Mouse (Mus musculus) liver, embryonic 12.5 days (tissue): Measurements from ENCODE around the gene D8Ertd738e. TPM values are rescaled to one million over a fixed set of nuclear protein-coding genes. Genes with fewer than 3 reads are reported as not detected.

Experiments used
- ATAC-seq: fragments of 200-750 bp; cut with Nextera tagmentation; 2 replicates; pipeline ENCODE4 v1.8.0; 2017; ENCODE audit warnings: moderate number of reproducible peaks, mild to moderate bottlenecking, moderate library complexity
- H3K27ac ChIP-seq: fragments of 300-500 bp; sonication (generic); 2 replicates; pipeline ENCODE4 v1.5.1; 2016; ENCODE audit warnings: mild to moderate bottlenecking
- H3K27me3 ChIP-seq: fragments of 300-500 bp; sonication (generic); replicated peaks from 2 replicates; pipeline ENCODE4 v1.6.1; 2016; ENCODE audit warnings: mild to moderate bottlenecking, moderate library complexity
- H3K36me3 ChIP-seq: fragments of 300-500 bp; sonication (generic); 2 replicates; pipeline ENCODE4 v1.6.1; 2016; ENCODE audit warnings: mild to moderate bottlenecking, moderate library complexity
- H3K4me1 ChIP-seq: fragments of 300-500 bp; sonication (generic); 2 replicates; pipeline ENCODE4 v1.6.1; 2016
- H3K4me2 ChIP-seq: fragments of 300-500 bp; sonication (generic); 2 replicates; pipeline ENCODE4 v1.6.1; 2016; ENCODE audit warnings: mild to moderate bottlenecking, moderate library complexity
- H3K4me3 ChIP-seq: fragments of 300-500 bp; sonication (generic); 2 replicates; pipeline ENCODE4 v1.5.1; 2016; ENCODE audit warnings: mild to moderate bottlenecking, moderate library complexity
- H3K9ac ChIP-seq: fragments of 300-500 bp; sonication (generic); 2 replicates; pipeline ENCODE4 v1.6.1; 2016; ENCODE audit warnings: mild to moderate bottlenecking, moderate library complexity
- H3K9me3 ChIP-seq: fragments of 300-500 bp; sonication (generic); replicated peaks from 2 replicates; pipeline ENCODE4 v1.6.1; 2016; ENCODE audit warnings: mild to moderate bottlenecking, moderate library complexity
- WGBS: fragments of 180-500 bp; shearing (Covaris S2); methylation state at CpG from one replicate; pipeline ENCODE4 v1.1.7; 2016; ENCODE audit not compliant: insufficient replicate concordance; 5-methylcytosine and 5-hydroxymethylcytosine counted together
- polyA plus RNA-seq: library from polyadenylated mRNA; unstranded; fragments of >200 nt; fragmentation: Nextera tagmentation; extraction: Ambion mirVana; gene quantifications from 2 replicates; pipeline ENCODE4 v1.2.1, GENCODE M21; 2016

The D8Ertd738e gene
- polyA plus RNA-seq, 1 experiment from 2014 or later = 249 TPM

- H3K4me3 ChIP-seq = peak within 1 kb of the TSS; percentile 75
- peak; percentile 99 for ATAC-seq
- H3K9ac ChIP-seq = peak within 1 kb of the TSS; percentile 81
- no peaks in the 10 kb centered on the region for H3K9me3 ChIP-seq
- H3K4me2 ChIP-seq = peak within 1 kb of the TSS; percentile 88
- H3K4me1 ChIP-seq = peaks cover 13% of the 10 kb centered on the region
- H3K27ac ChIP-seq = peak within 1 kb of the TSS; percentile 77
- no peaks in the 10 kb centered on the region for H3K27me3 ChIP-seq
- under 1% methylated on average over 44 of the region's 44 CpGs for WGBS
- peaks cover 20% of the 10 kb centered on the region for H3K36me3 ChIP-seq
Measured at GRCm38 (mm10) chr8:84269950-84270773, 20.6 kb upstream of the D8Ertd738e start, which contains the start of gene Ccdc130. TSS of gene Ccdc130 (minus strand) at chr8:84270380.

DNA sequence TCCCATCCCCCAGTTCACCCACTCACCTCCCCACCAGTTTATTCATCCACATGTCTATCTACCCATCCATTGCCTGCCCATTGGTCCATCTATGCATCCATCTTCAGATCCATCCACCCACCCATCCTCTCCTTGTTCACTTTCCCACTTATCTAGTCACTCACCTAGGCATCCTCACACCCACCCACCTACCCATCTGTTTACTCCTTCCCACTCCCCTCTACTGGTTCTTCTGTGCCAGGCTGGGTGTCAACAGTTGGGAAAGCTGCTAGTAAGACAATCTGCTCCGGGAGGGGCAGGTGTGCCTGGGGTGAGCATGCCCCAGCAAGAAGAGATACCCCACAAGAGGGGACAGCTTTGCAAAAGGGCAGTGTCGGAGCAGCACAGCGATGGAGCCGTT, 11.6 kb upstream of the D8Ertd738e start:
- peaks cover 20% of the 10 kb centered on the region for H3K4me1 ChIP-seq
- H3K4me3 ChIP-seq = no peak overlapping the region
- H3K27ac ChIP-seq = no peak overlapping the region
- H3K4me2 ChIP-seq = no peak overlapping the region
- no peak for ATAC-seq
- no peaks in the 10 kb centered on the region for H3K9me3 ChIP-seq
- WGBS = 85% methylated on average over 4 of the region's 4 CpGs
- no peak overlapping the region for H3K9ac ChIP-seq
- H3K27me3 ChIP-seq = no peaks in the 10 kb centered on the region
- peaks cover 81% of the 10 kb centered on the region for H3K36me3 ChIP-seq

DNA sequence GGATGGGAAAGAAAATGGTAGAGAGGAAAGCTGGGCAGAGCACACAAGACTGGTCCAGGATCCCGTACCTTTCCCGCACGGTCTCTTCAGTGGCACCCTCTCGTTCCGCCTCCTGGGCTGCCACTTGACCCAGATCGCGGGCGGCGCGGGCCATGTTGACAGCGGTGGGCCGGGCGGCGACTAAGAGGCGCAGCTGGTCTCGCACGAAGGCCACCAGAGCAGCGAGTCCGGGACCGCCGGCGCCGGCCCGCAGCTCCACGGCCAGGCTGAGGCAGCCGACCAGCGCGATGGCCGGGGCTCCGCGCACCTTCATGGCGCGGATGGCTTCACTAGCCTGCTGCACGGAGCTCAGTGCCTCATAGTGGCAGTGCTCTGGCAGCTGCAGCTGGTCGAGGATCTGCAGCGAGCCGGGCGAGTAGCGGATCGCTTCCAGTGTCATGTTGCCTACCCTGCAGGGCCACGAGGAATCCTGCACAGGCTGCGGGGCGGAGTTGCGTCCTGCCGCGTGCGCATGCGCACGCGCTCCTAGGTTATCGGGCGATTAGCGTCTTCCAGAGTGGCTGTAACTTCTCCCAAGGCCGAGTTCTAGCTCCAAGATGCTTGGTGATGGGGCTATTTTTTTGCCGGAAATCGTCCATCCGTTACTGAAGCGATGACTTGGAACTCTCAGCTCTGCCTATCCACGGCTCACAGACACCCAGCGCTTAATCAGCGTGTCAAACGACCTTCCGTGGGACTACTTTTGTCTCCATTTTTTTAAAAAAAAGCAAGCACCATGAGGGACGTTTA, 7.5 kb upstream of the D8Ertd738e start, which contains the start of gene Mri1:
Gene Mri1, minus strand, starts transcription at position 505 of the 789 bp plus-strand sequence.
- Histone ChIP-seq H3K4me3 (peak within 1 kb of the TSS; percentile 88), H3K27ac (peak within 1 kb of the TSS; percentile 97), H3K27me3 (no peaks in the 10 kb centered on the region), H3K9ac (peak within 1 kb of the TSS; percentile 92), H3K36me3 (peaks cover 80% of the 10 kb centered on the region), H3K4me1 (peaks cover 25% of the 10 kb centered on the region), H3K9me3 (no peaks in the 10 kb centered on the region), H3K4me2 (peak within 1 kb of the TSS; percentile 100)
- under 1% methylated on average over 64 of the region's 64 CpGs for WGBS
- peak; percentile 88 for ATAC-seq

DNA sequence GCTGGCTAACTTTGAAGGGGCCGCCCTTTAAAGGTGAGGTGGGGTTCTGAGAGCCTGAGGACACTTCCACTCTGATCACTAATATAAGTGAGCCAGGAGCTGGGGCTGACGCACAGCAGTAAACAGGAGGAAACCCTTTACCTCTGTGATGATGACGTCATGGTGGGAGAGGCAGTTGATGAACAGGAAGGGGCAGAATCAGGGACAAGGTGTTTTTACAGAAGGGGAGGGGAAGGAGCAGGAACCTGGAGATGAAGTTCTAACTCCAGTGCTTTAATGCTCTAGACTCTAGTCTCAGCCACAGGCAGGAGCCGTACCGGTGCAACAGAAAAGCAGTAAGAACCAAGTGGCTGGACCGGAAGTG, 6.9 kb upstream of the D8Ertd738e start:
- WGBS = 11% methylated on average over 6 of the region's 6 CpGs

GRCm38 (mm10) chr8:84255858-84256257, 6.3 kb upstream of the D8Ertd738e start:
- ATAC-seq = no peak
- H3K9me3 ChIP-seq = no peaks in the 10 kb centered on the region
- H3K27ac ChIP-seq = peak overlapping the region; percentile 97
- H3K4me3 ChIP-seq = peak overlapping the region; percentile 88
- H3K27me3 ChIP-seq = no peaks in the 10 kb centered on the region
- peaks cover 80% of the 10 kb centered on the region for H3K36me3 ChIP-seq
- peak overlapping the region; percentile 100 for H3K4me2 ChIP-seq
- H3K9ac ChIP-seq = peak overlapping the region; percentile 92
- peaks cover 25% of the 10 kb centered on the region for H3K4me1 ChIP-seq
- 69% methylated on average over 3 of the region's 3 CpGs for WGBS

More for the DNA sequence above, 6.9 kb upstream of the D8Ertd738e start:
- Histone ChIP-seq H3K4me3 (peak overlapping the region; percentile 88), H3K9ac (peak overlapping the region; percentile 92), H3K4me1 (peaks cover 25% of the 10 kb centered on the region), H3K27me3 (no peaks in the 10 kb centered on the region), H3K27ac (peak overlapping the region; percentile 97), H3K4me2 (peak overlapping the region; percentile 100), H3K9me3 (no peaks in the 10 kb centered on the region), H3K36me3 (peaks cover 80% of the 10 kb centered on the region)
- ATAC-seq = peak; percentile 48

- no peak overlapping the region for H3K4me2 ChIP-seq
- no peak overlapping the region for H3K27ac ChIP-seq
- no peak overlapping the region for H3K9ac ChIP-seq
- H3K9me3 ChIP-seq = no peaks in the 10 kb centered on the region
- peaks cover 8% of the 10 kb centered on the region for H3K4me1 ChIP-seq
- no peaks in the 10 kb centered on the region for H3K27me3 ChIP-seq
- H3K4me3 ChIP-seq = no peak overlapping the region
- peaks cover 34% of the 10 kb centered on the region for H3K36me3 ChIP-seq
- WGBS = 71% methylated on average over 2 of the region's 2 CpGs
- ATAC-seq = no peak
Measured at GRCm38 (mm10) chr8:84241821-84242220, 7.7 kb downstream of the D8Ertd738e start.

GRCm38 (mm10) chr8:84241167-84241566, 8.4 kb downstream of the D8Ertd738e start:
- 55% methylated on average over 6 of the region's 6 CpGs for WGBS
- H3K36me3 ChIP-seq = peaks cover 28% of the 10 kb centered on the region
- no peak overlapping the region for H3K4me2 ChIP-seq
- ATAC-seq = no peak
- no peaks in the 10 kb centered on the region for H3K9me3 ChIP-seq
- H3K4me3 ChIP-seq = no peak overlapping the region
- H3K9ac ChIP-seq = no peak overlapping the region
- peaks cover 13% of the 10 kb centered on the region for H3K4me1 ChIP-seq
- H3K27ac ChIP-seq = no peak overlapping the region
- H3K27me3 ChIP-seq = no peaks in the 10 kb centered on the region

GRCm38 (mm10) chr8:84237542-84238229, 11.8 kb downstream of the D8Ertd738e start:
- WGBS = 14% methylated on average over 19 of the region's 19 CpGs
- peak overlapping the region; percentile 56 for H3K9ac ChIP-seq
- peak overlapping the region; percentile 64 for H3K27ac ChIP-seq
- H3K36me3 ChIP-seq = no peaks in the 10 kb centered on the region
- H3K27me3 ChIP-seq = no peaks in the 10 kb centered on the region
- H3K4me3 ChIP-seq = peak overlapping the region; percentile 61
- no peak for ATAC-seq
- H3K4me2 ChIP-seq = peak overlapping the region; percentile 96
- H3K4me1 ChIP-seq = peaks cover 22% of the 10 kb centered on the region
- no peaks in the 10 kb centered on the region for H3K9me3 ChIP-seq

- Histone ChIP-seq H3K27me3 (no peaks in the 10 kb centered on the region), H3K4me3 (peak within 1 kb of the TSS; percentile 75), H3K27ac (peak within 1 kb of the TSS; percentile 66), H3K36me3 (no peaks in the 10 kb centered on the region), H3K4me2 (peak within 1 kb of the TSS; percentile 96), H3K9me3 (no peaks in the 10 kb centered on the region), H3K9ac (peak within 1 kb of the TSS; percentile 92), H3K4me1 (peaks cover 22% of the 10 kb centered on the region)
- ATAC-seq = peak; percentile 98
- under 1% methylated on average over 34 of the region's 35 CpGs for WGBS
Measured at GRCm38 (mm10) chr8:84236998-84237473, 12.5 kb downstream of the D8Ertd738e start, which contains the start of gene Zswim4. TSS of gene Zswim4 (minus strand) at chr8:84237055.

DNA sequence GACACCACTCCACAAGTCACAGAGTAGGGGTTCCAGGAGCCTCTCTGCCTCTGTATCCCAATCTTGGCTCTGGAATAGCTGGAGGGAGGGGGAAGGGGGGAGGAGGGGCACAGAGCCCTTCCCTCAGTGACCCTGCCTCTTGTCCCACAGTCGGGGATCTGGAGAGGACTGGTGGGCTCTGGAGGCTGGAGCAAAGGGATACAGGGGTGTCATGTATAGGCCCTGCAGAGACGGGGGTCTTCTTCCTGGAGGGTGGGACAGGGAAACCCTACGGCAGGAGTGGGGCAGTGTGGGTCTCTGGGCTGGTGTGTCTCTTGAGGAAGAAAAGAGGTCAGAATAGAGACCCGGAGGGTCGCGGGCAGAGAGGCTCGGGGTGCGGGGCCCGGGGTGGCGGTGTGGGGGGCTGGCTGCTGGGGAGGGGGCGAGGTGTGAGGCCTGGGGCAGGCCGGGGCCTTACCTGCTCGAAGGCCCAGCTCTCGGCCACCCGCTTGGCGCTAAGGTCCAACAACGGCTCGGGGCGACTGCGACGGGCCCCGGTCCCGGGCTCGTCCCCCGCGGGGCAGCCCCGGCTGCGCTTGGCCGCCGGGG, 13.0 kb downstream of the D8Ertd738e start:
- ATAC-seq = no peak
- H3K27ac ChIP-seq = peak overlapping the region; percentile 66

More for the DNA sequence above, 13.0 kb downstream of the D8Ertd738e start:
- Histone ChIP-seq H3K36me3 (peaks cover 4% of the 10 kb centered on the region; the same call in 1 of the 2 replicates), H3K4me2 (peak overlapping the region; percentile 96), H3K27me3 (no peaks in the 10 kb centered on the region), H3K9me3 (no peaks in the 10 kb centered on the region), H3K4me3 (peak overlapping the region; percentile 75), H3K9ac (peak overlapping the region; percentile 92), H3K4me1 (peaks cover 22% of the 10 kb centered on the region)
- 1% methylated on average over 18 of the region's 30 CpGs for whole genome bisulfite sequencing
